In genomic region chr10:117568138-117568387, GRCm38 (mm10) we compare ENCODE assay signal across 16 mouse cellular contexts.
"Had no signal": no experiment of that assay in that cellular context is flagged by ENCODE, and none has a peak within 500 bp of the region (broad histone marks: within the 10 kb centered on the region; RNA-seq: fewer than 3 reads in every experiment).

No protein-coding gene starts in this region.

- H3K9me3 ChIP-seq: neural tube, embryonic 15.5 days; stomach, embryonic 15.5 days had no signal

- H3K9ac ChIP-seq: neural tube, embryonic 13.5 days; neural tube, embryonic 15.5 days; stomach, embryonic 15.5 days had no signal

- H3K4me3 ChIP-seq: neural tube, embryonic 13.5 days; neural tube, embryonic 15.5 days; stomach, embryonic 15.5 days had no signal

- H3K27ac ChIP-seq: neural tube, embryonic 13.5 days; neural tube, embryonic 15.5 days; stomach, embryonic 15.5 days; stomach, postnatal 0 days had no signal

- H3K36me3 ChIP-seq: neural tube, embryonic 13.5 days; neural tube, embryonic 15.5 days; stomach, embryonic 15.5 days had no signal

- H3K4me2 ChIP-seq: neural tube, embryonic 13.5 days; neural tube, embryonic 15.5 days; stomach, embryonic 15.5 days had no signal

- H3K27me3 ChIP-seq: stomach, embryonic 15.5 days had no signal

- DNase-seq: retina, postnatal 1 day; right cerebral cortex, adult 18-20 months; right cerebral cortex, postnatal 14 days; right cerebral cortex, postnatal 25 days; right cerebral cortex, postnatal 4 days; spleen, adult 18-20 months; thymus, adult 18-20 months; thymus, adult 2 months; thymus, postnatal 14 days; thymus, postnatal 25 days; thymus, postnatal 36 days; thymus, postnatal 4 days had no signal
